Comparison of ENCODE assay signal across 8 mouse cellular contexts in the genomic region with DNA sequence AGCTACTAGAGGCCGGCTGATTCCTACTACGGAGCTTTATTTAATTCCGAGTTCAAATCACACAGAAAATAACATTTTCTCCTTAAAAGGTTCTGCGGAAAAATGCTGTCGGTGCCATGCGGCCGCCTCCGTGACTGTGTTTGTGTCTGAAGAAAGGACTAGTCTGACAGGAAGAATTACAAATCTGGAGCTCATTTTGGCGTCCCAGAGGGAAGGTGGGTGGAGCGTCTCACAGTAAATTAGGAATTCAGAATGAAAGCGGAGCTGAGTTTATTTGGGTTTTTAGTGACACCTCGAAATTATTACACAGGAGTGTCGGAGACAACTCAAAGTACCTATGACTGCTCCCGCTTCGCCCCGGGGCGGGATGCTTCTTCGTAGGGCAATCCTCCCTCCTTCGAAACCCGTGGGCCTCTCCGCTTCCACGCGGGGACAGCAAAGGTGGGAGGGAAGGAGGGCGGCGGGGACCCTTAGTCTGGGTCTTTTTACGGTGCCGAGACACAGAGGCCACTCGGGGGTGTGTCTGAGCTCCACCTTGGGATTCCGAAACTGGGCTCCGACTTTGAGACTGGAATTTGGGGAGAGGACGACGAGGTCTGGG. TPM values are rescaled to one million over a fixed set of nuclear protein-coding genes. Genes with fewer than 3 reads are reported as not detected.
DNase-seq lines count a peak whose midpoint lies in the region; ATAC-seq and TF ChIP-seq lines count a peak whose summit lies in the region.

No protein-coding gene starts in this region.

- no peak for TF ChIP-seq CTCF in cortical plate, adult 2 months (IDR thresholded peaks at IDR 0.05; ENCODE audit: extremely low read depth, insufficient read depth, low read length)
- TF ChIP-seq CTCF in hindbrain, postnatal 0 days (IDR thresholded peaks at IDR 0.05; ENCODE audit: low read depth), result no peak

- WGBS in hindbrain, postnatal 0 days, result under 1% methylated on average over 32 of the region's 32 CpGs

- no peak overlapping the region for H3K27ac ChIP-seq in cortical plate, adult 2 months (ENCODE audit: insufficient read depth, low read length)
- H3K27ac ChIP-seq in hindbrain, postnatal 0 days, result peak overlapping the region; percentile 87; the same call in 1 of the 2 replicates

- peak; percentile 65 for DNase-seq in R1 (ENCODE audit: low read depth, low spot score)
- DNase-seq in gastrocnemius, adult 18-20 months (ENCODE audit: low spot score), result peak; percentile 71
- DNase-seq in hindbrain, postnatal 0 days (ENCODE audit: low spot score), result peak; percentile 57
- DNase-seq in left cerebral cortex, adult 11 months (ENCODE audit: low spot score), result peak; percentile 64
- peak; percentile 41 for DNase-seq in lung, postnatal 14 days
- DNase-seq in right cerebral cortex, adult 2 months (ENCODE audit: low spot score in 2 of 2), result peak; percentile 83 to 85
- no peak for DNase-seq in spleen, adult 12 weeks (ENCODE audit: low spot score)

- no peaks in the 10 kb centered on the region for H3K9me3 ChIP-seq in hindbrain, postnatal 0 days (ENCODE audit: low read length)

- no peaks in the 10 kb centered on the region for H3K36me3 ChIP-seq in hindbrain, postnatal 0 days (ENCODE audit: insufficient read depth, low read length)

- no peak; the same call in 1 of the 2 replicates for ATAC-seq in hindbrain, postnatal 0 days

- H3K4me3 ChIP-seq in cortical plate, adult 2 months (ENCODE audit: insufficient read depth, low read length), result peak overlapping the region; percentile 51
- H3K4me3 ChIP-seq in hindbrain, postnatal 0 days (ENCODE audit: low read length), result peak overlapping the region; percentile 84

- H3K27me3 ChIP-seq in hindbrain, postnatal 0 days (ENCODE audit: insufficient read depth, low read length), result no peaks in the 10 kb centered on the region

- H3K9ac ChIP-seq in hindbrain, postnatal 0 days (replicated peaks; ENCODE audit: low read length), result peak overlapping the region; percentile 74

- no peak for TF ChIP-seq POLR2A in cortical plate, adult 2 months (IDR thresholded peaks at IDR 0.05; ENCODE audit: extremely low read depth, insufficient read depth, low read length)

- H3K4me1 ChIP-seq in cortical plate, adult 2 months (ENCODE audit: control insufficient read depth, insufficient read depth, low read length), result no peaks in the 10 kb centered on the region
- peaks cover 6% of the 10 kb centered on the region; the same call in 1 of the 2 replicates for H3K4me1 ChIP-seq in hindbrain, postnatal 0 days (ENCODE audit: insufficient read depth, low read length)

- H3K4me2 ChIP-seq in hindbrain, postnatal 0 days (ENCODE audit: low read depth, low read length), result peak overlapping the region; percentile 94

RNA-seq across cellular contexts. Expression of a gene that starts 0.9 kb away (rescaled TPM):
- 15.1 and 15.3 TPM in 2 replicates for polyA plus RNA-seq in cortical plate, adult 2 months (2012; rRNA removed)
- total RNA-seq in gastrocnemius, adult 18-20 months (2021), result 10 to 100 TPM; 21.5 to 24.3 TPM
- total RNA-seq in hindbrain, postnatal 0 days (2014; rRNA removed), result 24.7 and 33.1 TPM in 2 replicates
- polyA plus RNA-seq in hindbrain, postnatal 0 days (2015; fragmentation: Nextera tagmentation; extraction: Ambion mirVana), result 13.0 and 14.0 TPM in 2 replicates
